Mouse (Mus musculus) bone marrow macrophage, adult 2 months (primary cell): ENCODE data around the gene Ankrd37.

Source experiments
- CTCF ChIP-seq: IDR thresholded peaks from 2 replicates; pipeline ENCODE4 v1.5.1; 2012; ENCODE audit warnings: low read depth, mild to moderate bottlenecking, low read length, moderate library complexity
- POLR2A ChIP-seq: IDR thresholded peaks from 2 replicates; pipeline ENCODE4 v1.6.1; 2012; ENCODE audit warnings: mild to moderate bottlenecking, low read depth, low read length, borderline replicate concordance

GRCm38 (mm10) chr8:46024392-46024791 is 18.9 kb upstream of the Ankrd37 start:
- TF ChIP-seq POLR2A = no peak
- TF ChIP-seq CTCF = no peak
